Mouse (Mus musculus): ENCODE data around the gene Palm2. TPM values are rescaled to one million over a fixed set of nuclear protein-coding genes. Genes with fewer than 3 reads are reported as not detected.
"Not testable (repeated sequence)": the region's sequence is repeated elsewhere in the genome, so short reads cannot be mapped to it uniquely, and the experiment has no call there.

The Palm2 gene
- polyA plus RNA-seq (2014; fragmentation: Nextera tagmentation; extraction: Ambion mirVana): 10.2 and 12.9 TPM in 2 replicates

GRCm38 (mm10) chr4:57433941-57434704 lies at the start of gene Palm2:
Palm2 (plus strand) TSS chr4:57434247.
- peak within 1 kb of the TSS; percentile 68 for H3K9ac ChIP-seq (replicated peaks; ENCODE audit: low read length)

GRCm38 (mm10) chr4:57384355-57384754 lies 49.7 kb upstream of the Palm2 start:
- 90% methylated on average over 2 of the region's 2 CpGs for WGBS
- DNase-seq (no peak), ATAC-seq (ENCODE audit: low FRiP score, low TSS enrichment) (no peak)
- no peaks in the 10 kb centered on the region for H3K9me3 ChIP-seq (ENCODE audit: control insufficient read depth, low read length)
- H3K4me2 ChIP-seq (ENCODE audit: low read length): no peak overlapping the region
- H3K4me1 ChIP-seq (ENCODE audit: control insufficient read depth, insufficient read depth, low read length): no peaks in the 10 kb centered on the region
- no peak overlapping the region for H3K27ac ChIP-seq (replicated peaks; ENCODE audit: low read depth, low read length)
- H3K9ac ChIP-seq (replicated peaks; ENCODE audit: low read length): no peak overlapping the region
- no peak overlapping the region for H3K4me3 ChIP-seq (replicated peaks; ENCODE audit: low read depth, low read length)
- H3K36me3 ChIP-seq (ENCODE audit: control insufficient read depth, insufficient read depth, low read length): no peaks in the 10 kb centered on the region
- H3K27me3 ChIP-seq (ENCODE audit: control insufficient read depth, insufficient read depth, low read length): no peaks in the 10 kb centered on the region

More at GRCm38 (mm10) chr4:57433941-57434704, at the start of gene Palm2:
- H3K4me3 ChIP-seq (replicated peaks; ENCODE audit: low read depth, low read length): peak within 1 kb of the TSS; percentile 65
- H3K4me2 ChIP-seq (ENCODE audit: low read length): peak within 1 kb of the TSS; percentile 81
- no peaks in the 10 kb centered on the region for H3K9me3 ChIP-seq (ENCODE audit: control insufficient read depth, low read length)
- H3K27me3 ChIP-seq (ENCODE audit: control insufficient read depth, insufficient read depth, low read length): no peaks in the 10 kb centered on the region; the same call in 1 of the 2 replicates
- no peaks in the 10 kb centered on the region for H3K36me3 ChIP-seq (ENCODE audit: control insufficient read depth, insufficient read depth, low read length)
- peak within 1 kb of the TSS; percentile 86 for H3K27ac ChIP-seq (replicated peaks; ENCODE audit: low read depth, low read length)
- DNase-seq (peak; percentile 90), ATAC-seq (ENCODE audit: low FRiP score, low TSS enrichment) (peak; percentile 89)
- WGBS: under 1% methylated on average over 67 of the region's 67 CpGs
- H3K4me1 ChIP-seq (ENCODE audit: control insufficient read depth, insufficient read depth, low read length): peaks cover 11% of the 10 kb centered on the region

- Histone ChIP-seq H3K9ac (replicated peaks; ENCODE audit: low read length) (no peak overlapping the region), H3K27me3 (ENCODE audit: control insufficient read depth, insufficient read depth, low read length) (no peaks in the 10 kb centered on the region), H3K36me3 (ENCODE audit: control insufficient read depth, insufficient read depth, low read length) (no peaks in the 10 kb centered on the region), H3K4me3 (replicated peaks; ENCODE audit: low read depth, low read length) (no peak overlapping the region), H3K4me2 (ENCODE audit: low read length) (no peak overlapping the region), H3K4me1 (ENCODE audit: control insufficient read depth, insufficient read depth, low read length) (no peaks in the 10 kb centered on the region), H3K27ac (replicated peaks; ENCODE audit: low read depth, low read length) (no peak overlapping the region), H3K9me3 (ENCODE audit: control insufficient read depth, low read length) (no peaks in the 10 kb centered on the region)
- ATAC-seq (ENCODE audit: low FRiP score, low TSS enrichment): no peak
- DNase-seq: no peak
- 62% methylated on average over 8 of the region's 8 CpGs for WGBS
Observed at GRCm38 (mm10) chr4:57391103-57391502, 42.9 kb upstream of the Palm2 start.

GRCm38 (mm10) chr4:57396414-57396813 lies 37.6 kb upstream of the Palm2 start:
- ATAC-seq (ENCODE audit: low FRiP score, low TSS enrichment) (no peak), DNase-seq (no peak)
- H3K27me3 ChIP-seq (ENCODE audit: control insufficient read depth, insufficient read depth, low read length): no peaks in the 10 kb centered on the region
- H3K9ac ChIP-seq (replicated peaks; ENCODE audit: low read length): no peak overlapping the region
- H3K36me3 ChIP-seq (ENCODE audit: control insufficient read depth, insufficient read depth, low read length): no peaks in the 10 kb centered on the region
- no peaks in the 10 kb centered on the region for H3K4me1 ChIP-seq (ENCODE audit: control insufficient read depth, insufficient read depth, low read length)
- WGBS: 90% methylated on average over 9 of the region's 9 CpGs
- H3K4me3 ChIP-seq (replicated peaks; ENCODE audit: low read depth, low read length): no peak overlapping the region
- H3K27ac ChIP-seq (replicated peaks; ENCODE audit: low read depth, low read length): no peak overlapping the region
- H3K9me3 ChIP-seq (ENCODE audit: control insufficient read depth, low read length): no peaks in the 10 kb centered on the region
- H3K4me2 ChIP-seq (ENCODE audit: low read length): no peak overlapping the region

GRCm38 (mm10) chr4:57412385-57412784 lies 21.7 kb upstream of the Palm2 start:
- not testable (repeated sequence) for H3K9ac ChIP-seq (replicated peaks; ENCODE audit: low read length); H3K4me3 ChIP-seq (replicated peaks; ENCODE audit: low read depth, low read length); H3K4me1 ChIP-seq (ENCODE audit: control insufficient read depth, insufficient read depth, low read length); DNase-seq; H3K9me3 ChIP-seq (ENCODE audit: control insufficient read depth, low read length); H3K27me3 ChIP-seq (ENCODE audit: control insufficient read depth, insufficient read depth, low read length); H3K27ac ChIP-seq (replicated peaks; ENCODE audit: low read depth, low read length); H3K36me3 ChIP-seq (ENCODE audit: control insufficient read depth, insufficient read depth, low read length); H3K4me2 ChIP-seq (ENCODE audit: low read length); ATAC-seq (ENCODE audit: low FRiP score, low TSS enrichment)
- 41% methylated on average over 6 of the region's 6 CpGs for WGBS

- WGBS: 50% methylated on average over 7 of the region's 7 CpGs
- no peak for ATAC-seq (ENCODE audit: low FRiP score, low TSS enrichment)
- no peak overlapping the region for H3K9ac ChIP-seq (replicated peaks; ENCODE audit: low read length)
- no peaks in the 10 kb centered on the region for H3K9me3 ChIP-seq (ENCODE audit: control insufficient read depth, low read length)
- no peak overlapping the region for H3K4me3 ChIP-seq (replicated peaks; ENCODE audit: low read depth, low read length)
- no peaks in the 10 kb centered on the region for H3K4me1 ChIP-seq (ENCODE audit: control insufficient read depth, insufficient read depth, low read length)
- no peak for DNase-seq
- no peak overlapping the region for H3K27ac ChIP-seq (replicated peaks; ENCODE audit: low read depth, low read length)
- no peak overlapping the region for H3K4me2 ChIP-seq (ENCODE audit: low read length)
- no peaks in the 10 kb centered on the region for H3K36me3 ChIP-seq (ENCODE audit: control insufficient read depth, insufficient read depth, low read length)
- no peaks in the 10 kb centered on the region for H3K27me3 ChIP-seq (ENCODE audit: control insufficient read depth, insufficient read depth, low read length)
Observed at GRCm38 (mm10) chr4:57413016-57413415, 21.0 kb upstream of the Palm2 start.

- not testable (repeated sequence) for H3K4me3 ChIP-seq (replicated peaks; ENCODE audit: low read depth, low read length); H3K4me2 ChIP-seq (ENCODE audit: low read length); H3K27ac ChIP-seq (replicated peaks; ENCODE audit: low read depth, low read length); H3K9ac ChIP-seq (replicated peaks; ENCODE audit: low read length); DNase-seq; H3K9me3 ChIP-seq (ENCODE audit: control insufficient read depth, low read length); H3K27me3 ChIP-seq (ENCODE audit: control insufficient read depth, insufficient read depth, low read length); H3K36me3 ChIP-seq (ENCODE audit: control insufficient read depth, insufficient read depth, low read length); ATAC-seq (ENCODE audit: low FRiP score, low TSS enrichment); H3K4me1 ChIP-seq (ENCODE audit: control insufficient read depth, insufficient read depth, low read length)
- 94% methylated on average over 11 of the region's 11 CpGs for WGBS
Observed at GRCm38 (mm10) chr4:57413670-57414069, 20.4 kb upstream of the Palm2 start.

- H3K36me3 ChIP-seq (ENCODE audit: control insufficient read depth, insufficient read depth, low read length): no peaks in the 10 kb centered on the region
- no peak overlapping the region for H3K9ac ChIP-seq (replicated peaks; ENCODE audit: low read length)
- 89% methylated on average over 7 of the region's 7 CpGs for WGBS
- DNase-seq (no peak), ATAC-seq (ENCODE audit: low FRiP score, low TSS enrichment) (no peak)
- H3K4me3 ChIP-seq (replicated peaks; ENCODE audit: low read depth, low read length): no peak overlapping the region
- H3K4me2 ChIP-seq (ENCODE audit: low read length): no peak overlapping the region
- H3K27me3 ChIP-seq (ENCODE audit: control insufficient read depth, insufficient read depth, low read length): no peaks in the 10 kb centered on the region
- H3K9me3 ChIP-seq (ENCODE audit: control insufficient read depth, low read length): no peaks in the 10 kb centered on the region
- no peak overlapping the region for H3K27ac ChIP-seq (replicated peaks; ENCODE audit: low read depth, low read length)
- H3K4me1 ChIP-seq (ENCODE audit: control insufficient read depth, insufficient read depth, low read length): no peaks in the 10 kb centered on the region
Observed at GRCm38 (mm10) chr4:57424011-57424410, 10.0 kb upstream of the Palm2 start.

GRCm38 (mm10) chr4:57428317-57428716 lies 5.7 kb upstream of the Palm2 start:
- Histone ChIP-seq H3K27ac (replicated peaks; ENCODE audit: low read depth, low read length) (no peak overlapping the region), H3K27me3 (ENCODE audit: control insufficient read depth, insufficient read depth, low read length) (no peaks in the 10 kb centered on the region; the same call in 1 of the 2 replicates), H3K4me1 (ENCODE audit: control insufficient read depth, insufficient read depth, low read length) (peaks cover 1% of the 10 kb centered on the region), H3K9ac (replicated peaks; ENCODE audit: low read length) (no peak overlapping the region), H3K9me3 (ENCODE audit: control insufficient read depth, low read length) (no peaks in the 10 kb centered on the region), H3K4me3 (replicated peaks; ENCODE audit: low read depth, low read length) (no peak overlapping the region), H3K36me3 (ENCODE audit: control insufficient read depth, insufficient read depth, low read length) (no peaks in the 10 kb centered on the region), H3K4me2 (ENCODE audit: low read length) (no peak overlapping the region)
- 84% methylated on average over 8 of the region's 8 CpGs for WGBS
- no peak for DNase-seq
- ATAC-seq (ENCODE audit: low FRiP score, low TSS enrichment): no peak
